Mouse (Mus musculus) erythroblast, embryonic 14.5 days (primary cell): ENCODE measurements around the gene Gpr142. TPM values are rescaled to one million over a fixed set of nuclear protein-coding genes. Genes with fewer than 3 reads are reported as not detected.
A peak's percentile ranks its signal among the peaks of the same experiment; 100 is the strongest.

Source experiments
- H3K27me3 ChIP-seq: 2 replicates; pipeline ENCODE4 v1.6.1; 2012; ENCODE audit warnings: inconsistent platforms; ENCODE audit not compliant: control insufficient read depth
- H3K36me3 ChIP-seq: 2 replicates; pipeline ENCODE4 v1.6.1; 2012; ENCODE audit warnings: mild to moderate bottlenecking, inconsistent platforms; ENCODE audit not compliant: control insufficient read depth
- H3K4me1 ChIP-seq: 2 replicates; pipeline ENCODE4 v1.6.1; 2012; ENCODE audit warnings: inconsistent platforms; ENCODE audit not compliant: control insufficient read depth
- H3K4me3 ChIP-seq: replicated peaks from 2 replicates; pipeline ENCODE3; 2012; ENCODE audit warnings: moderate library complexity, mild to moderate bottlenecking, inconsistent platforms
- H3K9me3 ChIP-seq: 2 replicates; pipeline ENCODE4 v1.6.1; 2012; ENCODE audit warnings: low read length, inconsistent platforms, mixed read lengths; ENCODE audit not compliant: control insufficient read depth
- GATA1 ChIP-seq: IDR thresholded peaks from 2 replicates; pipeline ENCODE4 v1.6.1; 2012; ENCODE audit warnings: low read length, inconsistent platforms, mixed read lengths
- TAL1 ChIP-seq: IDR thresholded peaks from 3 replicates; pipeline ENCODE4 v1.6.1; 2012; ENCODE audit warnings: low read length, inconsistent platforms, mixed read lengths
- polyA plus RNA-seq: library from polyadenylated mRNA; stranded (reverse); fragments of >175 nt; gene quantifications from 2 replicates; pipeline ENCODE4 v1.2.3, GENCODE M21; 2012

Gene Gpr142
- polyA plus RNA-seq, result not detected in 2 replicates

DNA sequence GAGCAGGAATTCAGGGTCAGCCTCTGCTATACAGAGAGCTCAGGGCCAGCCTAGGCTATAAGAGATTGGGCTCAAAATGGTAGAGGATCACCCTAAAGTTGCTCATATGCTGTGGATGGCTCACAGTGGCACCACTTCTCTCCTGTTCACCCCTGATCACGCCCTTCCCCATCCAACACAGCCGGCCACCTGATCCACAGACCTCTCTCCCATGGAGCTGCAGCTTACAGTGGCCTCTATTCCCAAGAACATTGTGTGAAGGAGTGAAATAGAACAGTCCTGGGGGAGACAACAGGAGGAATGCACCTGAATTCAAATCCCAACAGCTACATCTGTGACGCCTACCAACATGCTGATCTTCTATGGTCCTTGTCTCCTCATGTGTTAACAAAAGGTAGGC is at the start of gene Gpr142:
Gpr142 (plus strand) TSS at position 301 of the 400 bp plus-strand sequence.
- Histone ChIP-seq H3K27me3 (peaks cover 4% of the 10 kb centered on the region), H3K4me1 (no peaks in the 10 kb centered on the region; the same call in 1 of the 2 replicates), H3K36me3 (no peaks in the 10 kb centered on the region), H3K9me3 (no peaks in the 10 kb centered on the region), H3K4me3 (no peak within 1 kb of the TSS)
- TF ChIP-seq TAL1 (no peak), GATA1 (no peak)

DNA sequence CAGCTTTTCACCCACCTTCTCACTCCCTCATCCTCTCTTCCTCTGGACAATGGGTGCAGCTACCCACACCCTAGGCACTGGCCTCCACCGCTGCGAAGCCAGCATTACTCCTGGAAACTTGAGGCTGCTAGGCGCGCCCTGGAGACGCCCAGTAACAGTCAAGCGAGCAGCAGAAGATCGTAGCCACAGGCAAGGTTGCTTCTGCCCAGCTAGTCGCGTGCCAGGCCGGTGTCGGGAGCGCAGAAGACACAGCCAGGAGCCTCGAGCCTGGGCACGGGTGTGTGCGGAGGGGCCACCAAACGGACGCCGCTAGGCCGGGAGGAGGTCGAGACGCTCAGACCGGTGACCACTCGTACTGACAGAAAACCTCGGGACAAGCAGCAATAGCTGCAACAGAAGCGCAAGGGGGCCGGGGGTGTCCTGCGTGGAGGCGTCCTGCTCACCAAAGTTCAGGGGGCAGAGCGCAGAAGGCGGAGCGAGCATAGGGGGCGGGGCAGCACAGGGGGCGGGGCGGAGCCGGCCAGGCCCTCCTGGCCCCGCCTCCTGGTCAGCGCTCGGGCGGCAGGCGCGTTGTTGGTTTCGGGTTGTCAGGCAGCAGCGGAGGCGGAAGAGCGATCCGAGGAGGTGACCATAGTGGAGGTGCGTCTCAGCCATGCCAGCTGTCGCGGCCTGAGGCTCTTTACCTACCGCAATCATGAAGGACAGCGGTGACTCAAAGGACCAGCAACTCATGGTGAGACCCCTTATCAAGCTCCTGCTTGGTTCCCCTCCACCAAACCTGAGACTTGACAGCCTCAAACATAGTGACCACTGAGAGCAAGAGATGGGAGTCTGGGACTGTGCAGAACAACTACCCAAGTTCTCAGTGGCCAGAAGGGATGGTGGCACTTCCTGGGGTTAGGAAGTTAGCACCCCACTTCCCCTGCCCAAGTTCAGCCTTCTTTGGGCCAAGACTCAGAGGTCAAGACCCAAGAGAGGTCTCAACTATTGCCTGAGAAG is 33.6 kb upstream of the Gpr142 start, which contains the start of gene Kif19a:
Kif19a (plus strand) TSS at position 569 of the 999 bp plus-strand sequence.
- Histone ChIP-seq H3K4me3 (peak within 1 kb of the TSS; percentile 45), H3K9me3 (no peaks in the 10 kb centered on the region), H3K36me3 (no peaks in the 10 kb centered on the region), H3K4me1 (peaks cover 7% of the 10 kb centered on the region), H3K27me3 (peaks cover 21% of the 10 kb centered on the region)
- TF ChIP-seq GATA1 (no peak), TAL1 (no peak)

DNA sequence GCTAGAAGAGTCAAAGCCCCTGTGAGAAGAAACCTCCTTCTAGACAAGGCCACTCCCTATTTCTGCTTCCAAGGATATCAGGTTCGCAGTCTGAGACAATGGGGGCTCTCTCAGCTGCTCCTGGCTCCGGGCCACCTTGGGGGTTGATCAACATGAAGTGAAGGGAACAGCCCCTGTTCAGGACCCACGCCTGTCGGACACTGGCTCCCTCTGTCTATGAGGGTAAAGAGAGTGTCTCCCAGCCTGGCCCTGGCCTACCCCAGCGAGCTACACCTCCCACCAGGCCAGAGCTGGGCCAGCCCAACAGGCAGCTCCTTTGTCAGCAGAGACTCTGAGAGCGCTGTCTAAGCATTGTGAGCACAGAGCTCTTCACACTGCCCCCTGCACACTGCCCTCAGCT is 28.8 kb upstream of the Gpr142 start:
- H3K4me3 ChIP-seq, result no peak overlapping the region
- H3K4me1 ChIP-seq, result peaks cover 5% of the 10 kb centered on the region
- peaks cover 17% of the 10 kb centered on the region for H3K27me3 ChIP-seq
- no peaks in the 10 kb centered on the region for H3K9me3 ChIP-seq
- H3K36me3 ChIP-seq, result no peaks in the 10 kb centered on the region
- TF ChIP-seq TAL1 (no peak), GATA1 (no peak)

DNA sequence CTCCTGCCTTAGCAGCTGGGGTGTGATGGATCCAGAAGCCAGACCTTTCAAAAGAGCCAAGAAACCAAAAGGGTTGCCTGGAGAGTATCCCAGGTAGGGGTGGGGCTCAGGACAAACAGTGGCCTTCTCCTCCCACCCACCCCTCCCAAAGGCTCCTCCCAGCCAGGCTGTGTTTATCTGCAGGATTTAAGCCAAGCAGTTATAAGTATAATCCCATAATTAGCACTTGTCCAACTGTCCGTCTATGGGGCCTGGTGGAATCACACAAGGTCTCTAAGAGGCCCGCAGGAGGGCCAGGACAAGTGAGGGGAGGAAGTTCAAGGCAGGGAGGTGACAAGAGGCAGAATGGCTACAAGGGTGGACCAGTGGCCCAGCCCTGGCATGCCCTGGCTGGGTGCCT is 26.8 kb upstream of the Gpr142 start:
- H3K9me3 ChIP-seq, result no peaks in the 10 kb centered on the region
- TF ChIP-seq TAL1 (no peak), GATA1 (no peak)
- peaks cover 3% of the 10 kb centered on the region for H3K27me3 ChIP-seq
- no peak overlapping the region for H3K4me3 ChIP-seq
- H3K4me1 ChIP-seq, result no peaks in the 10 kb centered on the region
- no peaks in the 10 kb centered on the region for H3K36me3 ChIP-seq

DNA sequence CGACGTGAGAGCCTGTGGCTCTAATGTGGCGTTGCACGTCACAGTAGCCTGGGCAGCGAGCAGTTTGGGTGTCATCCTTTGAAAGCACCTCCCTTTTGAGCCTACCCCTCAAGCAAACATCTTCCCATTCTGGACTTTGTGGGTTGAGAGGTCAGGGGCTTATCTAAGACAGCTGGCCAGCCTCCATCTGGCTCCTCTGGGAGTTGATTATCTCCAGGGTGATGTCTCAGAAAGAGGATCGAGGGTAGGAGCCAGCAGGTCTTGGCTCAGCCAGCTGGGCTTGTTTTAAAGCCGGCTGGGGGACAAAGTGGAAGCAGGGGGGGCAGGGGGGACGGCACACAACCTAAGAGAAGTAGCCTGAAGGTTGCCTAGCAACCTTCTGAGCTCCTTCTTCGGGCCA is 18.6 kb upstream of the Gpr142 start:
- TF ChIP-seq TAL1 (no peak), GATA1 (no peak)
- H3K27me3 ChIP-seq, result peaks cover 10% of the 10 kb centered on the region
- no peaks in the 10 kb centered on the region for H3K9me3 ChIP-seq
- H3K36me3 ChIP-seq, result no peaks in the 10 kb centered on the region
- no peak overlapping the region for H3K4me3 ChIP-seq
- no peaks in the 10 kb centered on the region for H3K4me1 ChIP-seq

DNA sequence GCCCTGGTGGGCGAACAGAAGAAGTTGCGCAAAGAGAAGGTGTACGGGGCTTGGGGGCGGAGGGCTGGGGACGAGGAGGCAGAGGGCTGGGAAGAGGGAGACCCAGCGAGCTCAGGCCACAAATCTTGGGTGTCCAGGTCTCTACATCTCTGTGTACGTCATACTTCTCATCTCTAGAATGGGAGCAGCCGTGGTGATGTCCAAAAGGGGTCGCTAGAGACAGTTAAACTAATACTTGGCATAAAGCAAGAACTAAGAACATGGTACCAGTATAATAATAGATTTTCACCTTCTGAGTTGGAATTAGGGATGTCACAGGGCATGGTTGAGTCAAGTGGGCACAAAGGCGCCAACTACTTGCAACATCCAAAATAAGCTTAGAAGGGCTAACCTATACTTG is 12.8 kb upstream of the Gpr142 start:
- no peak for TF ChIP-seq GATA1
- no peak for TF ChIP-seq TAL1
- Histone ChIP-seq H3K4me3 (no peak overlapping the region), H3K36me3 (no peaks in the 10 kb centered on the region), H3K9me3 (no peaks in the 10 kb centered on the region), H3K4me1 (no peaks in the 10 kb centered on the region), H3K27me3 (peaks cover 56% of the 10 kb centered on the region)

DNA sequence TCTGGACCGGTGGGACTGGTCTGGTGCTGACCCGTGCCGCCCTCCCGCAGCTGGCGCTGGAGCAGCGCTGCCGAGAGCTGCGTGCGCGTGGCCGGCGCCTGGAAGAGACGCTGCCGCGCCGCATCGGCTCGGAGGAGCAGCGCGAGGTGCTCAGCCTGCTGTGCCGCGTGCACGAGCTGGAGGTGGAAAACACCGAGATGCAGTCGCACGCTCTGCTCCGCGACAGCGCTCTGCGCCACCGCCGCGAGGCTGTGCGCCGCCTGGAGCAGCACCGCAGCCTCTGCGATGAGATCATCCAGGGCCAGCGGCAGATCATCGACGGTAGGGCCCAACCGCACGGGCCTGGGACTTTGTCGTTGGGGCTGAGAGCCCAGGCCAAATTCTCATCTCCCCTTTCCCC is 12.4 kb upstream of the Gpr142 start:
- Histone ChIP-seq H3K4me3 (no peak overlapping the region), H3K36me3 (no peaks in the 10 kb centered on the region), H3K9me3 (no peaks in the 10 kb centered on the region), H3K27me3 (peaks cover 59% of the 10 kb centered on the region), H3K4me1 (no peaks in the 10 kb centered on the region)
- TF ChIP-seq TAL1 (no peak), GATA1 (no peak)

DNA sequence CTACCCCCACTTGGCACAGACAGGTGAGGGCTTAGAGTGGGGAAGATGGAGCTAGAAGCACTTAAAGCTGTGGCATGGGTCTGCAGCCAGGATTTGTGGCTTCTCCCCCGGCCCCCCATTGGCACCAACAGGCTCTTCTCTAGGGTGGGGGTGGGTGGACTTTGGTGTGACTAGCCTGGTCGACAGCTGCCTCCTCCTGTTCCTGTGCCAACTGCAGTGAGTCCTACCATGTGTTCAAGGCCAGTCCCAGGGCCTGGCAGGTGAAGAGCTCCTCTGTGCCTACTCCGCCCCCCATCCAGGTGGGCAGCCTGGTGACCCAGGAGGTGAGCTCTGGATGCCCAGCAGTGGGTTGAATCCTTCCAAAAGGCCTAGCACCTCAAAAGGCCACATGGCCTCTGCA is 11.1 kb upstream of the Gpr142 start:
- Histone ChIP-seq H3K4me3 (no peak overlapping the region), H3K27me3 (peaks cover 72% of the 10 kb centered on the region), H3K9me3 (no peaks in the 10 kb centered on the region), H3K36me3 (no peaks in the 10 kb centered on the region), H3K4me1 (no peaks in the 10 kb centered on the region)
- TF ChIP-seq TAL1, result no peak
- TF ChIP-seq GATA1, result no peak

DNA sequence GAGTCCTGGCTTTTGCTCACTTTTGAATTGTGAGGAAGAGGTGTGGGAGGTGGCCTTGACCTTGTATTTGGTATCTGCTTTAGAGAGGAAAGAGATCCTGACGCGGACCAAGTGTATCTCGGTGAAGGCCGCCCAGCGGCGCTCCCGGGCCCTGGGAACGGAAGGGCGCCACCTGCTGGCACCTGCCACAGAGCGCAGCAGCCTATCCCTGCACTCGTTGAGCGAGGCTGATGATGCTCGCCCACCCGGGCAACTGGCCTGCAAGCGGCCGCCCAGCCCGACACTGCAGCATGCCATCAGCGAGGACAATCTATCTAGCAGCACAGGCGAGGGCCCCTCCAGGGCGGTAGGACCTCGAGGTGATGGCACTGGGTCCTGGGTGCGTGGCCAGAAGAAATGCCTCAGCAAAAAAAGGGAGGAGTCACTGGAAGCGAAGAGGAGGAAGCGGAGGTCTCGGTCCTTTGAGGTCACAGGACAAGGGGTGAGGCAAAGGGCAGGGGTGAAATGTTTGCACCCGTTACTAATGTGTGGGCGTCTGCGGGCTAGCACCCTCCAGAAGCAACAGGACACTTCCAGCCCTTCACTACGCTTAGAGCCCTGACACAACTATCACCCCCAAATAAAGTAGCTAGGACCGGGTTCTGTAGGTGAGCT is 9.5 kb upstream of the Gpr142 start:
- Histone ChIP-seq H3K27me3 (peaks cover 86% of the 10 kb centered on the region), H3K9me3 (no peaks in the 10 kb centered on the region), H3K4me1 (no peaks in the 10 kb centered on the region; the same call in 1 of the 2 replicates), H3K36me3 (no peaks in the 10 kb centered on the region), H3K4me3 (no peak overlapping the region)
- TF ChIP-seq GATA1 (no peak), TAL1 (no peak)
